Mouse (Mus musculus) embryonic facial prominence, embryonic 11.5 days (tissue): Measurements from ENCODE around the gene Camkmt. TPM values are rescaled to one million over a fixed set of nuclear protein-coding genes. Genes with fewer than 3 reads are reported as not detected.

Experiments used
- ATAC-seq: fragments of 200-750 bp; cut with Nextera tagmentation; replicated peaks from 2 replicates; pipeline ENCODE4 v1.8.0; 2017; ENCODE audit warnings: low read depth; ENCODE audit not compliant: insufficient number of reproducible peaks, low FRiP score, low TSS enrichment
- DNase-seq: peaks from one replicate; pipeline ENCODE4 v3.0.0-alpha.2; 2015; ENCODE audit warnings: low spot score
- H3K27ac ChIP-seq: fragments of 300-500 bp; sonication (generic); replicated peaks from 2 replicates; pipeline ENCODE4 v1.5.1; 2014; ENCODE audit warnings: mild to moderate bottlenecking, low read depth, low read length, control low read depth
- H3K27me3 ChIP-seq: fragments of 300-500 bp; sonication (generic); 2 replicates; pipeline ENCODE4 v1.6.1; 2014; ENCODE audit warnings: mild to moderate bottlenecking, low read length, moderate library complexity, mixed read lengths; ENCODE audit not compliant: control insufficient read depth, insufficient read depth
- H3K36me3 ChIP-seq: fragments of 300-500 bp; sonication (generic); replicated peaks from 2 replicates; pipeline ENCODE4 v1.6.1; 2014; ENCODE audit warnings: low read depth, mild to moderate bottlenecking, low read length, moderate library complexity, mixed read lengths; ENCODE audit not compliant: control insufficient read depth, insufficient read depth
- H3K4me1 ChIP-seq: fragments of 300-500 bp; sonication (generic); 2 replicates; pipeline ENCODE4 v1.6.1; 2014; ENCODE audit warnings: low read length, mixed read lengths; ENCODE audit not compliant: control insufficient read depth, insufficient read depth
- H3K4me2 ChIP-seq: fragments of 300-500 bp; sonication (generic); 2 replicates; pipeline ENCODE4 v1.6.1; 2014; ENCODE audit warnings: low read depth, mild to moderate bottlenecking, control low read depth, low read length, moderate library complexity
- H3K4me3 ChIP-seq: fragments of 300-500 bp; sonication (generic); 2 replicates; pipeline ENCODE4 v1.5.1; 2014; ENCODE audit warnings: low read depth, low read length, control low read depth
- H3K9ac ChIP-seq: fragments of 300-500 bp; sonication (generic); replicated peaks from 2 replicates; pipeline ENCODE4 v1.6.1; 2014; ENCODE audit warnings: mild to moderate bottlenecking, control low read depth, low read length
- H3K9me3 ChIP-seq: fragments of 300-500 bp; sonication (generic); replicated peaks from 2 replicates; pipeline ENCODE4 v1.6.1; 2016; ENCODE audit warnings: mild to moderate bottlenecking, low read length, inconsistent platforms, mixed read lengths; ENCODE audit not compliant: control insufficient read depth
- WGBS: fragments of 180-500 bp; shearing (Covaris S2); extraction: QIAGEN DNeasy Blood & Tissue Kit; methylation state at CpG from one replicate; pipeline ENCODE4 v1.1.7; 2014; 5-methylcytosine and 5-hydroxymethylcytosine counted together
- polyA plus RNA-seq: library from polyadenylated mRNA; unstranded; fragments of >200 nt; fragmentation: Nextera tagmentation; extraction: Ambion mirVana; gene quantifications from 2 replicates; pipeline ENCODE4 v1.2.1, GENCODE M21; 2014

The Camkmt gene
- polyA plus RNA-seq, 1 experiment from 2014 or later: 16.8 TPM

- 82% methylated on average over 7 of the region's 7 CpGs for WGBS
- H3K36me3 ChIP-seq: no peaks in the 10 kb centered on the region
- no peak overlapping the region for H3K4me3 ChIP-seq
- H3K4me2 ChIP-seq: no peak overlapping the region
- no peak overlapping the region for H3K27ac ChIP-seq
- ATAC-seq (no peak), DNase-seq (no peak)
- no peak overlapping the region for H3K9ac ChIP-seq
- no peaks in the 10 kb centered on the region for H3K4me1 ChIP-seq
- no peaks in the 10 kb centered on the region for H3K9me3 ChIP-seq
- no peaks in the 10 kb centered on the region for H3K27me3 ChIP-seq
Measured at GRCm38 (mm10) chr17:85279720-85280119, 189.4 kb downstream of the Camkmt start.

- H3K4me2 ChIP-seq: no peak overlapping the region
- no peaks in the 10 kb centered on the region for H3K4me1 ChIP-seq
- no peaks in the 10 kb centered on the region for H3K27me3 ChIP-seq
- H3K9ac ChIP-seq: no peak overlapping the region
- no peaks in the 10 kb centered on the region for H3K36me3 ChIP-seq
- no peak for DNase-seq
- no peak for ATAC-seq
- no peaks in the 10 kb centered on the region for H3K9me3 ChIP-seq
- 67% methylated on average over 5 of the region's 5 CpGs for WGBS
- no peak overlapping the region for H3K27ac ChIP-seq
- H3K4me3 ChIP-seq: no peak overlapping the region
Measured at GRCm38 (mm10) chr17:85282447-85282846, 192.1 kb downstream of the Camkmt start.

GRCm38 (mm10) chr17:85291154-85291553 is 200.8 kb downstream of the Camkmt start:
- Histone ChIP-seq H3K27me3 (no peaks in the 10 kb centered on the region), H3K4me3 (no peak overlapping the region), H3K4me1 (0 out of 2 replicates have a peak, but pooled peaks cover 2% of the 10 kb centered on the region), H3K27ac (no peak overlapping the region), H3K36me3 (no peaks in the 10 kb centered on the region), H3K9ac (no peak overlapping the region), H3K4me2 (no peak overlapping the region), H3K9me3 (no peaks in the 10 kb centered on the region)
- DNase-seq (no peak), ATAC-seq (no peak)
- WGBS: 88% methylated on average over 4 of the region's 4 CpGs

GRCm38 (mm10) chr17:85291601-85292000 is 201.2 kb downstream of the Camkmt start:
- no peaks in the 10 kb centered on the region for H3K9me3 ChIP-seq
- no peaks in the 10 kb centered on the region for H3K27me3 ChIP-seq
- H3K36me3 ChIP-seq: no peaks in the 10 kb centered on the region
- no peak overlapping the region for H3K4me2 ChIP-seq
- DNase-seq (no peak), ATAC-seq (no peak)
- H3K4me3 ChIP-seq: no peak overlapping the region
- no peak overlapping the region for H3K9ac ChIP-seq
- no peak overlapping the region for H3K27ac ChIP-seq
- 95% methylated on average over 5 of the region's 5 CpGs for WGBS
- 0 out of 2 replicates have a peak, but pooled peaks cover 2% of the 10 kb centered on the region for H3K4me1 ChIP-seq

GRCm38 (mm10) chr17:85292276-85292675 is 201.9 kb downstream of the Camkmt start:
- no peak overlapping the region for H3K4me3 ChIP-seq
- H3K4me2 ChIP-seq: no peak overlapping the region
- H3K36me3 ChIP-seq: no peaks in the 10 kb centered on the region
- H3K4me1 ChIP-seq: 0 out of 2 replicates have a peak, but pooled peaks cover 2% of the 10 kb centered on the region
- no peak overlapping the region for H3K27ac ChIP-seq
- no peak for ATAC-seq
- H3K9me3 ChIP-seq: no peaks in the 10 kb centered on the region
- 83% methylated on average over 6 of the region's 6 CpGs for WGBS
- no peak for DNase-seq
- no peak overlapping the region for H3K9ac ChIP-seq
- no peaks in the 10 kb centered on the region for H3K27me3 ChIP-seq

- Histone ChIP-seq H3K4me2 (no peak overlapping the region), H3K27me3 (no peaks in the 10 kb centered on the region), H3K4me1 (no peaks in the 10 kb centered on the region), H3K4me3 (no peak overlapping the region), H3K9me3 (no peaks in the 10 kb centered on the region), H3K9ac (no peak overlapping the region), H3K36me3 (no peaks in the 10 kb centered on the region), H3K27ac (no peak overlapping the region)
- no peak for ATAC-seq
- 95% methylated on average over 3 of the region's 3 CpGs for WGBS
- DNase-seq: no peak
Measured at GRCm38 (mm10) chr17:85303686-85304085, 213.3 kb downstream of the Camkmt start.

GRCm38 (mm10) chr17:85308566-85308965 is 218.2 kb downstream of the Camkmt start:
- Histone ChIP-seq H3K36me3 (no peaks in the 10 kb centered on the region), H3K27ac (no peak overlapping the region), H3K4me2 (no peak overlapping the region), H3K9me3 (no peaks in the 10 kb centered on the region), H3K4me1 (no peaks in the 10 kb centered on the region), H3K4me3 (no peak overlapping the region), H3K9ac (no peak overlapping the region), H3K27me3 (no peaks in the 10 kb centered on the region)
- no peak for DNase-seq
- 81% methylated on average over 7 of the region's 7 CpGs for WGBS
- no peak for ATAC-seq

- 92% methylated on average over 10 of the region's 10 CpGs for WGBS
- Histone ChIP-seq H3K27ac (no peak overlapping the region), H3K9me3 (no peaks in the 10 kb centered on the region), H3K4me1 (no peaks in the 10 kb centered on the region), H3K9ac (no peak overlapping the region), H3K4me2 (no peak overlapping the region), H3K4me3 (no peak overlapping the region), H3K27me3 (no peaks in the 10 kb centered on the region), H3K36me3 (no peaks in the 10 kb centered on the region)
- no peak for DNase-seq
- no peak for ATAC-seq
Measured at GRCm38 (mm10) chr17:85309046-85309445, 218.7 kb downstream of the Camkmt start.
